Mouse (Mus musculus): ENCODE data around the gene Mroh7. TPM values are rescaled to one million over a fixed set of nuclear protein-coding genes. Genes with fewer than 3 reads are reported as not detected.
"Not testable (repeated sequence)": the region's sequence is repeated elsewhere in the genome, so short reads cannot be mapped to it uniquely, and the experiment has no call there.

The Mroh7 gene
- 0.68 and 0.99 TPM in 2 replicates for total RNA-seq (2014; rRNA removed)
- polyA plus RNA-seq (2015; fragmentation: Nextera tagmentation; extraction: Ambion mirVana): 0.59 and 0.98 TPM in 2 replicates

DNA sequence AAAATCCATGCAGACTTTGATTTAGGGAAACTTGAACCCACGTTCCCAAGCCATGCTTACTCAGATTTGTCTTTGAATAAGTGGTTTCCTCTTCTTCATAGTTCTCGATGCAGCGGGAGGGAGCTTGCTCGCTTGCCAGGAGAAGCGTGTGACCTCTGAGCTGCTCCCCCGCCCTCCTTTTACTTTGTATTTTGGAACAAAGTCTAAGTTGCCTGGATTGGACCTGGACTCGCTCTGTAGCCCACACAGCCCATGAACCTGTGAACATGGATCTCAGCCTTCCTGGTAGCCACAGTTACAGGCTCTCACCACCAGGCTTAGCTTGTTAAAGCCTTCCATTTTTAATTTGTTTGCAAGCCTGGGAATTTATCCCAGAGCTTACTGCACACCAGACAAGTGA is at the start of gene Mroh7:
Gene Mroh7 (minus strand): TSS at position 112 of the 400 bp plus-strand sequence.
- no peak within 1 kb of the TSS for H3K4me2 ChIP-seq (ENCODE audit: low read depth, low read length)
- H3K4me3 ChIP-seq (ENCODE audit: low read length): no peak within 1 kb of the TSS
- ATAC-seq: no peak
- H3K36me3 ChIP-seq (ENCODE audit: insufficient read depth, low read length): no peaks in the 10 kb centered on the region
- no peak within 1 kb of the TSS for H3K9ac ChIP-seq (replicated peaks; ENCODE audit: low read length)
- 78% methylated on average over 7 of the region's 7 CpGs for WGBS
- no peaks in the 10 kb centered on the region for H3K9me3 ChIP-seq (ENCODE audit: low read length)
- H3K27me3 ChIP-seq (ENCODE audit: insufficient read depth, low read length): no peaks in the 10 kb centered on the region
- DNase-seq (ENCODE audit: low spot score): no peak
- no peak within 1 kb of the TSS for H3K27ac ChIP-seq
- no peaks in the 10 kb centered on the region for H3K4me1 ChIP-seq (ENCODE audit: insufficient read depth, low read length)
- TF ChIP-seq CTCF (IDR thresholded peaks at IDR 0.05; ENCODE audit: low read depth): no peak

DNA sequence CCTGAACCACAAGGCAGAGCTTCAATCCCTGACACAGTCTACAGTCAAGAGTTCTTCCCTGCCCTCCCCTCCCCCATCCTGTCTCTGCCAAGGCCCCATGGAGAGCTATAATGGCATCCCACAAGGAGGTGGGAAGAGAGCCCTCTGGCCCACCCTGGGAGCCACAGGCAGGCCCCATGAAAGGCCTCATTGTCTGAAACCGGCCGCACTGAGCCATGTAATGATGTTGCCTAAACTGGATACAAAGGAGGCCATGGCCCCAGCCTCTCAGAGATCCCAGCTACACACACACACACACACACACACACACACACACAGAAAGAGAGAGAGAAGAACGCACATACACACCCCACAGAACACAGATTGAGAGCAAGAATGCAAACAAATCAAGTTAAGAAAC is 49.3 kb upstream of the Mroh7 start:
- Histone ChIP-seq H3K4me3 (ENCODE audit: low read length) (no peak overlapping the region), H3K9ac (replicated peaks; ENCODE audit: low read length) (no peak overlapping the region), H3K4me2 (ENCODE audit: low read depth, low read length) (no peak overlapping the region), H3K4me1 (ENCODE audit: insufficient read depth, low read length) (peaks cover 27% of the 10 kb centered on the region), H3K27ac (0 out of 2 replicates have a peak overlapping the region, but pooled peaks have one; percentile 76), H3K36me3 (ENCODE audit: insufficient read depth, low read length) (no peaks in the 10 kb centered on the region), H3K27me3 (ENCODE audit: insufficient read depth, low read length) (no peaks in the 10 kb centered on the region), H3K9me3 (ENCODE audit: low read length) (no peaks in the 10 kb centered on the region)
- DNase-seq (ENCODE audit: low spot score) (peak; percentile 67), ATAC-seq (peak; percentile 48; the same call in 1 of the 2 replicates)
- no peak for TF ChIP-seq CTCF (IDR thresholded peaks at IDR 0.05; ENCODE audit: low read depth)
- 21% methylated on average over 3 of the region's 3 CpGs for WGBS

DNA sequence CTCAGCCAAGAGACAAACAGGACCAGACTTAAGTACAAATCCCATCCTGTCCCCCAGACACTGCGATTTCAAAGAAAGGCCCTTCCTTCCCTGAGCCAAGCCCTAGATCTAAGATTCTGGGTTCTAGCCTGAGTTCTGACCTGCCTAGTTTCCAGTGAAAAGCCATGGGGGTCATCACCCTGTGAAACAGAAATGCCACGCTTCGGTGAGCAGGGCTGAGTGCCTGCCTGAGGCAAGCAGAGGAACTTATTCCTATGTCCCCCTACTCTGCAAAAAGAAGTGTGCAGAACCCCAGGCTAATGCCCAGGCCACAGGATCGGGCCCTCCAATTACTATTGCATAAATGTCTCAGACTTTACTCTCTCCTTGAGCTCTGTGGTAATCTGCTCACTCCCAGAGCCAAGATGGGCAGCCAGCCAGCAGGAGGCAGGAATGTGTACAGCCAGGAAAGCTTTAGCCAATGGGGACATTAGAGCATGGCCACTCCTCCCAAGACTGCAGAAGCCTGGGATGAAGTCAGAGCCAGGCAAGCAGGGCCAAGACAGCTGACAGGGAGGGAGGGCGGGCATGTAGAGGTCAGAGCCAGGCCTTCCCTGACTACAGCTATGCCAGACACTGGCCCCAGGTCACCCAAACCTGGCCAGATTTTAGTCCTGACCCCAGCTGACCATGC is 47.5 kb upstream of the Mroh7 start:
- Histone ChIP-seq H3K27me3 (ENCODE audit: insufficient read depth, low read length) (no peaks in the 10 kb centered on the region), H3K4me3 (ENCODE audit: low read length) (no peak overlapping the region), H3K4me1 (ENCODE audit: insufficient read depth, low read length) (peaks cover 27% of the 10 kb centered on the region), H3K9me3 (ENCODE audit: low read length) (no peaks in the 10 kb centered on the region), H3K36me3 (ENCODE audit: insufficient read depth, low read length) (no peaks in the 10 kb centered on the region), H3K27ac (peak overlapping the region; percentile 76), H3K4me2 (ENCODE audit: low read depth, low read length) (no peak overlapping the region), H3K9ac (replicated peaks; ENCODE audit: low read length) (no peak overlapping the region)
- DNase-seq (ENCODE audit: low spot score) (peak; percentile 95), ATAC-seq (peak; percentile 96)
- 30% methylated on average over 5 of the region's 5 CpGs for WGBS
- TF ChIP-seq CTCF (IDR thresholded peaks at IDR 0.05; ENCODE audit: low read depth): peak; percentile 41

DNA sequence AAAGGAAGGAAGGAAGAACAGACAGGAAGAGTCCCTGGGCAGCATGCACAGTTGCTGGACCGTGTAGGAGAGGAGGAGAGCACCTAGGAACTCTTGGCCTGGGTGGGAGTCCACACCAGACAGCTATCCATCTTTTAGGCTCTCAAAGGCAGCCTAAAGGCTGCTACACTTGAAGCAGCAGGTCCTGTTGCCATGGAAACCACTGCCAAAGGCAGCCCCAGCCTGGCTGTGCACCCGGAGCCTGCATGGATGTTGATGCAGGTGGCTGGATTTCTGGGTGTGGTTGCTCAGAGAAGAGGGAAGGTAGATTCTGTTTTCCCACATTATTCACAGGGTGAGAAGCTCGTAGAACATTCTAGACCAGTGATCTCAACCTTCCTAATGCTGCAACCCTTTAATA is 46.3 kb upstream of the Mroh7 start:
- DNase-seq (ENCODE audit: low spot score) (peak; percentile 92), ATAC-seq (peak; percentile 28; the same call in 1 of the 2 replicates)
- Histone ChIP-seq H3K36me3 (ENCODE audit: insufficient read depth, low read length) (no peaks in the 10 kb centered on the region), H3K4me2 (ENCODE audit: low read depth, low read length) (no peak overlapping the region), H3K4me3 (ENCODE audit: low read length) (no peak overlapping the region), H3K9ac (replicated peaks; ENCODE audit: low read length) (0 out of 2 replicates have a peak overlapping the region, but pooled peaks have one; percentile 13), H3K27ac (peak overlapping the region; percentile 76), H3K27me3 (ENCODE audit: insufficient read depth, low read length) (no peaks in the 10 kb centered on the region), H3K4me1 (ENCODE audit: insufficient read depth, low read length) (peaks cover 27% of the 10 kb centered on the region), H3K9me3 (ENCODE audit: low read length) (no peaks in the 10 kb centered on the region)
- TF ChIP-seq CTCF (IDR thresholded peaks at IDR 0.05; ENCODE audit: low read depth): no peak
- WGBS: 14% methylated on average over 3 of the region's 3 CpGs

DNA sequence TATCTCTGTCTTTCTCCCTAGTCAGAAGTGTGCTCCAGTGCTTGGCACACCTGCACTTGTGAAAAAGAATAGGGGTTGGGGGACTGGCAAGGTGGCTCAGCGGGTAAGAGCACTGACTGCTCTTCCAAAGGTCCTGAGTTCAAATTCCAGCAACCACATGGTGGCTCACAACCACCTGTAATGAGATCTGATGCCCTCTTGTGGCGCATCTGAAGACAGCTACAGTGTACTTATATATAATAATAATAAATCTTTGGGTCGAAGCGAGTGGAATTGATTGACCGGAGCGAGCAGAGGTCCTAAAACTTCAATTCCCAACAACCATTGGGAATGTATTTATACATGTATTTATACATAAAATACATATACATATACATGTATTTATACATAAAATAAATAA is 45.0 kb upstream of the Mroh7 start:
- H3K9me3 ChIP-seq (ENCODE audit: low read length); H3K4me3 ChIP-seq (ENCODE audit: low read length); DNase-seq (ENCODE audit: low spot score); H3K27ac ChIP-seq; H3K36me3 ChIP-seq (ENCODE audit: insufficient read depth, low read length); H3K9ac ChIP-seq (replicated peaks; ENCODE audit: low read length); H3K4me2 ChIP-seq (ENCODE audit: low read depth, low read length); ATAC-seq; H3K27me3 ChIP-seq (ENCODE audit: insufficient read depth, low read length): not testable (repeated sequence)
- H3K4me1 ChIP-seq (ENCODE audit: insufficient read depth, low read length): peaks cover 27% of the 10 kb centered on the region
- WGBS: 88% methylated on average over 6 of the region's 6 CpGs

DNA sequence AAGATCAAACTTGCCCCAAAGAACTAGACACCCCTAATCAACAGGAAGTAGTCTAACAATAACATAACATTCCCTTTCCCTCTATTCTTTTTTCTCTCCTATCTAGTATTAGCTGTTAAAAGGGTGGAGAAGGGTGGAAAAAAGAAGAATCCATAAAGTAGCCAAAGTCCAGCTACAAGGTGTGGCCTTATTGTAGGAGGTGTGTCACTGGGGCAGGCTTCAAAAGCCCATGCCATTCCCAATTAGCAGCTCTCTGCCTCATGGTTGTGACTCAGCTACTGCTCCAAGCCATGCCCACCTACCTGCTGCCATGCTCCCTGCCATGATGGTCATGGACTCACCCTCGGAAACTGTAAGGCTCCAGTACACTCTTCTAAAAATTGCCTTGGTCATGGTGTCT is 41.8 kb upstream of the Mroh7 start:
- no peak overlapping the region for H3K27ac ChIP-seq

DNA sequence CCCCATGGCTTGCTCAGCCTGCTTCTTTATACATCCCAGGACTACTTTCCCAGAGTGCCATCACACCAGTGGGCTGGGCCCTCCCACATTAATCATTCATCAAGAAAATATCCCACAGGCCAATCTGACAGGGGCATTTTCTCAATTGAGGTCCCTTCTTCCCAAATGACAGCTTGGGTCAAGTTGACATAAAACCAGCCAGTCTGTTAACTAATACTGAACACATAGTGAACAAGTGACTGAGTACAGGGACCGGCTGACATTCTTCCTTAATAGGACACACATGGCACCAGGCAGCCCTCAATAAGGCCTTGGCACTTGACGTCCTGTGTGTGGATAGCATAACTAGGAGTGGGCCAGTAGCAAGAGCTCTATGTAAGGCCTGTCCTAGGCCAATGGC is 38.6 kb upstream of the Mroh7 start:
- Histone ChIP-seq H3K9me3 (ENCODE audit: low read length) (no peaks in the 10 kb centered on the region), H3K36me3 (ENCODE audit: insufficient read depth, low read length) (no peaks in the 10 kb centered on the region), H3K9ac (replicated peaks; ENCODE audit: low read length) (no peak overlapping the region), H3K4me2 (ENCODE audit: low read depth, low read length) (no peak overlapping the region), H3K27ac (no peak overlapping the region), H3K4me3 (ENCODE audit: low read length) (no peak overlapping the region), H3K4me1 (ENCODE audit: insufficient read depth, low read length) (no peaks in the 10 kb centered on the region), H3K27me3 (ENCODE audit: insufficient read depth, low read length) (no peaks in the 10 kb centered on the region)
- no peak for TF ChIP-seq CTCF (IDR thresholded peaks at IDR 0.05; ENCODE audit: low read depth)
- WGBS: 67% methylated on average over 2 of the region's 2 CpGs
- ATAC-seq (no peak), DNase-seq (ENCODE audit: low spot score) (no peak)

More for the DNA sequence above, 41.8 kb upstream of the Mroh7 start:
- Histone ChIP-seq H3K4me1 (ENCODE audit: insufficient read depth, low read length) (peaks cover 7% of the 10 kb centered on the region), H3K9me3 (ENCODE audit: low read length) (no peaks in the 10 kb centered on the region), H3K4me2 (ENCODE audit: low read depth, low read length) (no peak overlapping the region), H3K36me3 (ENCODE audit: insufficient read depth, low read length) (no peaks in the 10 kb centered on the region), H3K27me3 (ENCODE audit: insufficient read depth, low read length) (no peaks in the 10 kb centered on the region), H3K9ac (replicated peaks; ENCODE audit: low read length) (no peak overlapping the region), H3K4me3 (ENCODE audit: low read length) (no peak overlapping the region)
- no peak for TF ChIP-seq CTCF (IDR thresholded peaks at IDR 0.05; ENCODE audit: low read depth)
- DNase-seq (ENCODE audit: low spot score) (no peak), ATAC-seq (no peak)
- 96% methylated on average over 1 of the region's 1 CpGs for WGBS

Data from hindbrain, postnatal 0 days (tissue).